7 mouse cellular contexts compared by ENCODE assay signal in the genomic region with DNA sequence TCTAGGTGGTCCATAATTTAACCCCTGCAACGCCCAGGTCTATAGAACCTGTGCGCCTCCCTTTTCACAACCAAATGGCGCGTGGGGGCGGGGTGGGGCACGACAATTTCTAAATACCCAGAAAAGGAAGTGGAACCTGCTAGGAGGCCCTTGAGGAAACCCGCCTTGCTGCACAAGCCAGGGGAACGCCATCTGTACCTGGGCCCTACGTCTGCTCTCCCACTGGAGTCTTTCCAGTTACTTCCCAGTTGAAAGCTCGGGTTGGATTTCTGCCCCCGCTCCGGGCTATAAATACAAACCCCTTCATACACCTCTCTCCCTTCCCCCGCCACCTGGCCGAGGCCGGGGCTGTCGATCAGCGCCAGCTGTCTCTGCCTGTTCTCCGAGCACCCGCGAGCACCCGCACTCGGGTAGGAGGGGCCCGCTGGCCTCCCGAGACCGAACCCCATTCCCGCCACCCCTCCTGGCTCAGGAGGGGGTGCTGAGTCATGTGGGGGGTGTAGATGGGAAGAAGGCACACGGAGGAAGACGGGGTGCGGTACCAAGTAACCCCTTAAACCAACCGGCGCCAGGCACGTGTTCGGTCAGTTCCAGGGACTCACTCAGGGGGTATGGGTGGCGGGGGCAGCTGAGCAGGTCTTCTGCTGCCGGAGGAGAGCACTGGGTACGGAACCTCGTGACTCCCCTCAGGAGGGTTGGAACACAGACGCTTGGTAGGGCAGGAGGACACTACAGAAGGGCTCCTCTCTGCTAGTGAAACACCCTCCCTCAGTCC. TPM values are rescaled to one million over a fixed set of nuclear protein-coding genes. Genes with fewer than 3 reads are reported as not detected.
DNase-seq lines count a peak whose midpoint lies in the region; ATAC-seq and TF ChIP-seq lines count a peak whose summit lies in the region.

No protein-coding gene starts in this region.

- H3K4me1 ChIP-seq in hindbrain, postnatal 0 days (ENCODE audit: insufficient read depth, low read length) = peaks cover 5% of the 10 kb centered on the region

- H3K27me3 ChIP-seq in hindbrain, postnatal 0 days (ENCODE audit: insufficient read depth, low read length) = peaks cover 13% of the 10 kb centered on the region; the same call in 1 of the 2 replicates

- peak overlapping the region; percentile 74 for H3K4me2 ChIP-seq in hindbrain, postnatal 0 days (ENCODE audit: low read depth, low read length)

- intact Hi-C loops in left cerebral cortex, postnatal 10 days (cut with DNase I) = no loop called here

- peak overlapping the region; percentile 46 for H3K4me3 ChIP-seq in hindbrain, postnatal 0 days (ENCODE audit: low read length)

- ATAC-seq in hindbrain, postnatal 0 days = peak; percentile 51
- ATAC-seq in megakaryocyte, adult 5-6 weeks (ENCODE audit: poor library complexity, severe bottlenecking) = peak; percentile 42

- H3K27ac ChIP-seq in hindbrain, postnatal 0 days = peak overlapping the region; percentile 43; the same call in 1 of the 2 replicates

- 3% methylated on average over 38 of the region's 38 CpGs for WGBS in hindbrain, postnatal 0 days

- peaks cover 18% of the 10 kb centered on the region for H3K36me3 ChIP-seq in hindbrain, postnatal 0 days (ENCODE audit: insufficient read depth, low read length)

- no peaks in the 10 kb centered on the region for H3K9me3 ChIP-seq in hindbrain, postnatal 0 days (ENCODE audit: low read length)

- TF ChIP-seq CTCF in hindbrain, postnatal 0 days (IDR thresholded peaks at IDR 0.05; ENCODE audit: low read depth) = no peak

- H3K9ac ChIP-seq in hindbrain, postnatal 0 days (replicated peaks; ENCODE audit: low read length) = peak overlapping the region; percentile 62

- DNase-seq in T-cell, adult 2 months (ENCODE audit: low spot score) = peak; percentile 64
- peak; percentile 97 for DNase-seq in cerebellum, adult 9-10 months
- DNase-seq in gastrocnemius, adult 8-10 months (ENCODE audit: low spot score in 2 of 2) = peak; percentile 88 to 94
- peak; percentile 11 for DNase-seq in hindbrain, postnatal 0 days (ENCODE audit: low spot score)
- peak; percentile 53 to 75 for DNase-seq in left cerebral cortex, postnatal 10 days (ENCODE audit: extremely low spot score in 1 of 2, low spot score in 2 of 2)
- peak; percentile 95 for DNase-seq in skeletal muscle tissue, adult 2 months (ENCODE audit: low read depth, low spot score)

RNA-seq across cellular contexts. Expression of a gene that starts 1.3 kb away (rescaled TPM):
- total RNA-seq in gastrocnemius, adult 8-10 months (2022) = 1,000 to 10,000 TPM; 1,243 to 1,380 (median 1,348) TPM
- total RNA-seq in hindbrain, postnatal 0 days (2014; rRNA removed) = 180 and 235 TPM in 2 replicates
- polyA plus RNA-seq in hindbrain, postnatal 0 days (2015; fragmentation: Nextera tagmentation; extraction: Ambion mirVana) = 155 and 163 TPM in 2 replicates
- total RNA-seq in left cerebral cortex, postnatal 10 days (2021) = 100 to 1,000 TPM; 456 to 464 TPM
- 373 and 391 TPM in 2 replicates for total RNA-seq in megakaryocyte, adult 5-6 weeks (2015)
- total RNA-seq in megakaryocyte, adult 5-6 weeks (2017) = 160 and 168 TPM in 2 replicates

RNA-seq across cellular contexts. Expression of a gene that starts 7.8 kb away (rescaled TPM):
- total RNA-seq in gastrocnemius, adult 8-10 months (2022) = 10 to 100 TPM; 15.2 to 20.5 (median 19.6) TPM
- 84.8 and 105 TPM in 2 replicates for total RNA-seq in hindbrain, postnatal 0 days (2014; rRNA removed)
- 103 and 112 TPM in 2 replicates for polyA plus RNA-seq in hindbrain, postnatal 0 days (2015; fragmentation: Nextera tagmentation; extraction: Ambion mirVana)
- total RNA-seq in left cerebral cortex, postnatal 10 days (2021) = 10 to 100 TPM; 94.4 to 95.0 TPM
- 99.9 and 101 TPM in 2 replicates for total RNA-seq in megakaryocyte, adult 5-6 weeks (2015)
- 71.1 and 84.6 TPM in 2 replicates for total RNA-seq in megakaryocyte, adult 5-6 weeks (2017)

RNA-seq across cellular contexts. Expression of a gene that starts 7.8 kb away (rescaled TPM):
- 1 to 10 TPM in 2 of 4 experiments, under 1 TPM in 2; 0.73 to 2.3 (median 1.3) TPM for total RNA-seq in gastrocnemius, adult 8-10 months (2022)
- total RNA-seq in hindbrain, postnatal 0 days (2014; rRNA removed) = 14.8 and 15.3 TPM in 2 replicates
- polyA plus RNA-seq in hindbrain, postnatal 0 days (2015; fragmentation: Nextera tagmentation; extraction: Ambion mirVana) = 15.5 TPM in 2 replicates
- 10 to 100 TPM; 18.3 to 22.1 TPM for total RNA-seq in left cerebral cortex, postnatal 10 days (2021)
- 7.5 and 8.2 TPM in 2 replicates for total RNA-seq in megakaryocyte, adult 5-6 weeks (2015)
- 6.7 and 12.2 TPM in 2 replicates for total RNA-seq in megakaryocyte, adult 5-6 weeks (2017)

RNA-seq across cellular contexts. Expression of a gene that starts 13.5 kb away (rescaled TPM):
- total RNA-seq in gastrocnemius, adult 8-10 months (2022) = not detected
- not detected in 2 replicates for total RNA-seq in hindbrain, postnatal 0 days (2014; rRNA removed)
- polyA plus RNA-seq in hindbrain, postnatal 0 days (2015; fragmentation: Nextera tagmentation; extraction: Ambion mirVana) = 0.29 and 0.31 TPM in 2 replicates
- not detected for total RNA-seq in left cerebral cortex, postnatal 10 days (2021)
- not detected in 2 replicates for total RNA-seq in megakaryocyte, adult 5-6 weeks (2015)
- not detected in 2 replicates for total RNA-seq in megakaryocyte, adult 5-6 weeks (2017)

RNA-seq across cellular contexts. Expression of a gene that starts 17.8 kb away (rescaled TPM):
- 10 to 100 TPM; 84.3 to 97.1 (median 85.1) TPM for total RNA-seq in gastrocnemius, adult 8-10 months (2022)
- total RNA-seq in hindbrain, postnatal 0 days (2014; rRNA removed) = 33.3 and 48.0 TPM in 2 replicates
- polyA plus RNA-seq in hindbrain, postnatal 0 days (2015; fragmentation: Nextera tagmentation; extraction: Ambion mirVana) = 62.6 and 64.5 TPM in 2 replicates
- total RNA-seq in left cerebral cortex, postnatal 10 days (2021) = 10 to 100 TPM; 64.1 to 69.0 TPM
- total RNA-seq in megakaryocyte, adult 5-6 weeks (2015) = 1.9 and 2.6 TPM in 2 replicates
- 5.9 and 7.3 TPM in 2 replicates for total RNA-seq in megakaryocyte, adult 5-6 weeks (2017)

Comparison
In these comparisons a context has a peak if more than half of its experiments do, and no peak if none do; other contexts are left out.
1. Peak in every context shown above with its lines: DNase-seq, ATAC-seq, H3K4me3 ChIP-seq and H3K27ac ChIP-seq.
2. DNase-seq: peak in every context shown above with its lines; median percentile 97 in cerebellum, adult 9-10 months; 95 in skeletal muscle tissue, adult 2 months; 91 in gastrocnemius, adult 8-10 months; 64 in T-cell, adult 2 months; 64 in left cerebral cortex, postnatal 10 days; 11 in hindbrain, postnatal 0 days.